Mouse (Mus musculus) testis, adult 2 months (tissue): Measurements from ENCODE around the gene Kcnq1. TPM values are rescaled to one million over a fixed set of nuclear protein-coding genes. Genes with fewer than 3 reads are reported as not detected.

ENCODE experiments used
- H3K27ac ChIP-seq: fragments of 200-500 bp; 2 replicates; pipeline ENCODE4 v1.5.1; 2012; ENCODE audit warnings: low read depth, low read length; ENCODE audit not compliant: control insufficient read depth, insufficient read depth
- H3K27me3 ChIP-seq: fragments of 200-500 bp; 2 replicates; pipeline ENCODE4 v1.6.1; 2012; ENCODE audit warnings: mild to moderate bottlenecking, low read length, moderate library complexity; ENCODE audit not compliant: control insufficient read depth, insufficient read depth
- H3K36me3 ChIP-seq: fragments of 200-500 bp; 2 replicates; pipeline ENCODE4 v1.6.1; 2012; ENCODE audit warnings: mild to moderate bottlenecking, low read length; ENCODE audit not compliant: control insufficient read depth, insufficient read depth
- H3K4me1 ChIP-seq: fragments of 200-500 bp; 2 replicates; pipeline ENCODE4 v1.6.1; 2012; ENCODE audit warnings: low read length; ENCODE audit not compliant: control insufficient read depth, insufficient read depth
- H3K4me3 ChIP-seq: fragments of 200-500 bp; 2 replicates; pipeline ENCODE4 v1.5.1; 2012; ENCODE audit warnings: low read depth, mild to moderate bottlenecking, low read length, moderate library complexity, mixed read lengths; ENCODE audit not compliant: control insufficient read depth
- CTCF ChIP-seq: fragments of 200-500 bp; IDR thresholded peaks from 2 replicates; pipeline ENCODE4 v1.5.1; 2012; ENCODE audit warnings: low read depth, mild to moderate bottlenecking, inconsistent platforms, low read length, moderate library complexity; ENCODE audit not compliant: control insufficient read depth, insufficient read depth, insufficient replicate concordance
- POLR2A ChIP-seq: fragments of 200-500 bp; IDR thresholded peaks from 2 replicates; pipeline ENCODE4 v1.6.1; 2012; ENCODE audit warnings: low read depth, mild to moderate bottlenecking, inconsistent platforms, low read length, moderate library complexity; ENCODE audit not compliant: control insufficient read depth
- polyA plus RNA-seq: library from polyadenylated mRNA; depleted of rRNA; stranded (reverse); fragments of >200 nt; gene quantifications from 2 replicates; pipeline ENCODE4 v1.2.3, GENCODE M21; 2012

Gene Kcnq1
- polyA plus RNA-seq, 1 experiment, result 1.6 TPM

- H3K27ac ChIP-seq, result no peak overlapping the region
- no peak for TF ChIP-seq POLR2A
- no peak for TF ChIP-seq CTCF
- H3K4me1 ChIP-seq, result peaks cover 7% of the 10 kb centered on the region
- no peak overlapping the region for H3K4me3 ChIP-seq
- no peaks in the 10 kb centered on the region for H3K36me3 ChIP-seq
- H3K27me3 ChIP-seq, result no peaks in the 10 kb centered on the region
These were observed 52.7 kb downstream of the Kcnq1 start for GRCm38 (mm10) chr7:143158690-143159425.

GRCm38 (mm10) chr7:143159446-143159845 is 53.3 kb downstream of the Kcnq1 start:
- Histone ChIP-seq H3K4me1 (peaks cover 3% of the 10 kb centered on the region), H3K36me3 (no peaks in the 10 kb centered on the region), H3K27me3 (no peaks in the 10 kb centered on the region), H3K4me3 (no peak overlapping the region), H3K27ac (no peak overlapping the region)
- TF ChIP-seq CTCF, result no peak
- no peak for TF ChIP-seq POLR2A

GRCm38 (mm10) chr7:143160057-143160456 is 53.9 kb downstream of the Kcnq1 start:
- no peaks in the 10 kb centered on the region for H3K4me1 ChIP-seq
- no peak overlapping the region for H3K4me3 ChIP-seq
- H3K27ac ChIP-seq, result no peak overlapping the region
- no peaks in the 10 kb centered on the region for H3K36me3 ChIP-seq
- TF ChIP-seq POLR2A (no peak), CTCF (no peak)
- H3K27me3 ChIP-seq, result no peaks in the 10 kb centered on the region

- no peak overlapping the region for H3K4me3 ChIP-seq
- H3K4me1 ChIP-seq, result no peaks in the 10 kb centered on the region
- no peaks in the 10 kb centered on the region for H3K36me3 ChIP-seq
- no peak overlapping the region for H3K27ac ChIP-seq
- H3K27me3 ChIP-seq, result no peaks in the 10 kb centered on the region
- TF ChIP-seq POLR2A, result no peak
- TF ChIP-seq CTCF, result no peak
These were observed 55.9 kb downstream of the Kcnq1 start for GRCm38 (mm10) chr7:143162051-143162450.

GRCm38 (mm10) chr7:143164074-143164473 is 57.9 kb downstream of the Kcnq1 start:
- Histone ChIP-seq H3K27ac (no peak overlapping the region), H3K4me1 (no peaks in the 10 kb centered on the region), H3K36me3 (no peaks in the 10 kb centered on the region), H3K27me3 (no peaks in the 10 kb centered on the region), H3K4me3 (no peak overlapping the region)
- TF ChIP-seq POLR2A (no peak), CTCF (no peak)

GRCm38 (mm10) chr7:143165687-143166265 is 59.6 kb downstream of the Kcnq1 start:
- Histone ChIP-seq H3K36me3 (no peaks in the 10 kb centered on the region), H3K27ac (no peak overlapping the region), H3K4me1 (no peaks in the 10 kb centered on the region), H3K27me3 (no peaks in the 10 kb centered on the region), H3K4me3 (no peak overlapping the region)
- TF ChIP-seq POLR2A (no peak), CTCF (no peak)

GRCm38 (mm10) chr7:143167275-143167674 is 61.1 kb downstream of the Kcnq1 start:
- H3K27ac ChIP-seq, result no peak overlapping the region
- H3K27me3 ChIP-seq, result no peaks in the 10 kb centered on the region
- H3K4me1 ChIP-seq, result no peaks in the 10 kb centered on the region
- no peaks in the 10 kb centered on the region for H3K36me3 ChIP-seq
- no peak overlapping the region; the same call in 1 of the 2 replicates for H3K4me3 ChIP-seq
- TF ChIP-seq POLR2A (no peak), CTCF (no peak)

- no peak overlapping the region for H3K4me3 ChIP-seq
- no peak for TF ChIP-seq CTCF
- TF ChIP-seq POLR2A, result no peak
- no peaks in the 10 kb centered on the region for H3K27me3 ChIP-seq
- no peaks in the 10 kb centered on the region for H3K4me1 ChIP-seq
- no peak overlapping the region for H3K27ac ChIP-seq
- no peaks in the 10 kb centered on the region for H3K36me3 ChIP-seq
These were observed 63.2 kb downstream of the Kcnq1 start for GRCm38 (mm10) chr7:143169371-143169770.
